Comparison of ENCODE assay signal across 22 mouse cellular contexts in the genomic region with DNA sequence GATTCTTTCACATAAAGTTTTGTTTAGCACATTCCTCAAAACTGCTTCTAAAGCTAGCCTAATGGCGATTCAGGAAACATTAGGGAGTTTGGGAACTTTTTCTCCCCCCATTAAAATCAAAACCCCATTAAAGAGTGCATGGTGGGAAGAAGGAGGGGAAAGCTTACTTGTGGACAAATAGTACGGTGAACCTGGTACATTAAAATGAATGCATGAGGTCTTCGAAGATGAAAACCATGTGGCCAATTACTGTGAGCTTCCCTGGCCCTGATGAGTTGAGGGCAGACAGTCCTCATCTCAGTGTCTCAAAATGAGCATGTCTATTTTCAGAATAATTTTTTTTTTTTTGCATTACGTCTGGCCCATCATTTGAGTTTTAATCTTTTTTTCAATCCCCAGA.
DNase-seq lines count a peak whose midpoint lies in the region; ATAC-seq lines count a peak whose summit lies in the region.
"Had no signal": no experiment of that assay in that cellular context is flagged by ENCODE, and none has a peak within 500 bp of the region (broad histone marks: within the 10 kb centered on the region; RNA-seq: fewer than 3 reads in every experiment).

No protein-coding gene starts in this region.

- no peaks in the 10 kb centered on the region for H3K36me3 ChIP-seq in embryonic facial prominence, embryonic 14.5 days (ENCODE audit: control insufficient read depth, insufficient read depth, low read length)
- no peaks in the 10 kb centered on the region for H3K36me3 ChIP-seq in limb, embryonic 10.5 days
- H3K36me3 ChIP-seq in hindbrain, embryonic 14.5 days (replicated peaks; ENCODE audit: control insufficient read depth, insufficient read depth) = no peaks in the 10 kb centered on the region
- no peaks in the 10 kb centered on the region for H3K36me3 ChIP-seq in forebrain, embryonic 15.5 days
- H3K36me3 ChIP-seq: embryonic facial prominence, embryonic 15.5 days; heart, embryonic 13.5 days; hindbrain, embryonic 12.5 days had no signal

- H3K27me3 ChIP-seq in embryonic facial prominence, embryonic 14.5 days (replicated peaks; ENCODE audit: control insufficient read depth, insufficient read depth, low read length) = no peaks in the 10 kb centered on the region
- H3K27me3 ChIP-seq in limb, embryonic 10.5 days (ENCODE audit: low read depth, poor library complexity, severe bottlenecking) = no peaks in the 10 kb centered on the region
- H3K27me3 ChIP-seq in hindbrain, embryonic 14.5 days (ENCODE audit: control insufficient read depth, insufficient read depth, low read length) = no peaks in the 10 kb centered on the region
- H3K27me3 ChIP-seq in forebrain, embryonic 15.5 days = no peaks in the 10 kb centered on the region
- H3K27me3 ChIP-seq: heart, embryonic 13.5 days; hindbrain, embryonic 12.5 days had no signal

- H3K4me2 ChIP-seq in embryonic facial prominence, embryonic 14.5 days (ENCODE audit: low read depth, low read length) = no peak overlapping the region
- no peak overlapping the region for H3K4me2 ChIP-seq in hindbrain, embryonic 14.5 days (replicated peaks)
- H3K4me2 ChIP-seq in forebrain, embryonic 15.5 days (replicated peaks) = no peak overlapping the region
- H3K4me2 ChIP-seq: embryonic facial prominence, embryonic 15.5 days; heart, embryonic 13.5 days; hindbrain, embryonic 12.5 days had no signal

- peaks cover 5% of the 10 kb centered on the region; the same call in 1 of the 2 replicates for H3K4me1 ChIP-seq in embryonic facial prominence, embryonic 14.5 days (ENCODE audit: control insufficient read depth, insufficient read depth, low read length)
- peaks cover 66% of the 10 kb centered on the region for H3K4me1 ChIP-seq in limb, embryonic 10.5 days
- no peaks in the 10 kb centered on the region for H3K4me1 ChIP-seq in hindbrain, embryonic 14.5 days (replicated peaks; ENCODE audit: control insufficient read depth, insufficient read depth, low read length)
- H3K4me1 ChIP-seq in forebrain, embryonic 15.5 days = no peaks in the 10 kb centered on the region
- H3K4me1 ChIP-seq: embryonic facial prominence, embryonic 15.5 days; hindbrain, embryonic 12.5 days had no signal

- peak; percentile 10 for DNase-seq in embryo, embryonic 10 days (ENCODE audit: low spot score)
- DNase-seq in embryo, embryonic 11 days = no peak
- DNase-seq in embryonic facial prominence, embryonic 14.5 days (ENCODE audit: low spot score) = peak; percentile 49
- no peak for DNase-seq in limb, embryonic 10.5 days (ENCODE audit: low spot score)
- DNase-seq in left cerebral cortex, adult 8-10 months (ENCODE audit: low spot score in 2 of 2) = no peak
- no peak for DNase-seq in hindbrain, embryonic 14.5 days (ENCODE audit: low spot score)
- no peak for DNase-seq in spleen, adult 18-20 months
- DNase-seq: adrenal gland, postnatal 14 days; cerebellum, adult 11-12 months; cerebellum, adult 9-10 months; cerebellum, postnatal 25 days; forebrain, postnatal 0 days; gastrocnemius, postnatal 36 days; heart, adult 11 months; heart, postnatal 4 days had no signal

- no peak overlapping the region for H3K4me3 ChIP-seq in embryonic facial prominence, embryonic 14.5 days (ENCODE audit: low read depth, low read length)
- H3K4me3 ChIP-seq in limb, embryonic 10.5 days = no peak overlapping the region
- no peak overlapping the region for H3K4me3 ChIP-seq in hindbrain, embryonic 14.5 days (replicated peaks; ENCODE audit: low read length)
- H3K4me3 ChIP-seq in forebrain, embryonic 15.5 days = no peak overlapping the region
- H3K4me3 ChIP-seq: embryonic facial prominence, embryonic 15.5 days; heart, embryonic 13.5 days; hindbrain, embryonic 12.5 days had no signal

- no peak overlapping the region for H3K9ac ChIP-seq in embryonic facial prominence, embryonic 14.5 days (ENCODE audit: low read depth, low read length)
- no peak overlapping the region for H3K9ac ChIP-seq in hindbrain, embryonic 14.5 days
- H3K9ac ChIP-seq in forebrain, embryonic 15.5 days (replicated peaks) = no peak overlapping the region
- H3K9ac ChIP-seq: embryonic facial prominence, embryonic 15.5 days; forebrain, postnatal 0 days; heart, embryonic 13.5 days; hindbrain, embryonic 12.5 days had no signal

- 50% methylated on average over 4 of the region's 4 CpGs for WGBS in embryonic facial prominence, embryonic 14.5 days
- 48% methylated on average over 4 of the region's 4 CpGs for WGBS in limb, embryonic 10.5 days
- WGBS in hindbrain, embryonic 14.5 days = 90% methylated on average over 4 of the region's 4 CpGs
- 87% methylated on average over 4 of the region's 4 CpGs for WGBS in forebrain, embryonic 15.5 days

- H3K9me3 ChIP-seq in embryonic facial prominence, embryonic 14.5 days (ENCODE audit: control insufficient read depth, low read length) = no peaks in the 10 kb centered on the region
- no peaks in the 10 kb centered on the region for H3K9me3 ChIP-seq in limb, embryonic 10.5 days (replicated peaks)
- H3K9me3 ChIP-seq in hindbrain, embryonic 14.5 days (ENCODE audit: control insufficient read depth, low read length) = no peaks in the 10 kb centered on the region
- H3K9me3 ChIP-seq in forebrain, embryonic 15.5 days = no peaks in the 10 kb centered on the region
- H3K9me3 ChIP-seq: embryonic facial prominence, embryonic 15.5 days; heart, embryonic 13.5 days; hindbrain, embryonic 12.5 days had no signal

- H3K27ac ChIP-seq in embryonic facial prominence, embryonic 14.5 days (replicated peaks; ENCODE audit: low read depth, low read length) = peak overlapping the region; percentile 58
- peak overlapping the region; percentile 84 for H3K27ac ChIP-seq in limb, embryonic 10.5 days
- no peak overlapping the region for H3K27ac ChIP-seq in hindbrain, embryonic 14.5 days
- H3K27ac ChIP-seq in forebrain, embryonic 15.5 days (replicated peaks) = no peak overlapping the region
- H3K27ac ChIP-seq: embryonic facial prominence, embryonic 15.5 days; heart, embryonic 13.5 days; hindbrain, embryonic 12.5 days had no signal

- no peak for ATAC-seq in embryonic facial prominence, embryonic 14.5 days (ENCODE audit: low read depth)
- ATAC-seq in hindbrain, embryonic 14.5 days (ENCODE audit: low FRiP score) = no peak
- no peak for ATAC-seq in forebrain, embryonic 15.5 days (replicated peaks)
- ATAC-seq: activated CD4-positive, CD25-positive, alpha-beta regulatory T cell, adult 4 months; forebrain, postnatal 0 days; intestine, embryonic 16.5 days; Patski had no signal

Comparison
In these comparisons a context has a peak if more than half of its experiments do, and no peak if none do; other contexts are left out.
1. DNase-seq: peak in embryo, embryonic 10 days (single experiment) and embryonic facial prominence, embryonic 14.5 days (single experiment); none in embryo, embryonic 11 days (single experiment), limb, embryonic 10.5 days (single experiment), left cerebral cortex, adult 8-10 months (0 of 2), hindbrain, embryonic 14.5 days (single experiment) and spleen, adult 18-20 months (0 of 2).
2. H3K27ac ChIP-seq: peak in embryonic facial prominence, embryonic 14.5 days (single experiment) and limb, embryonic 10.5 days (single experiment); none in hindbrain, embryonic 14.5 days (single experiment) and forebrain, embryonic 15.5 days (single experiment).